Mouse (Mus musculus) T-cell, adult 2 months (primary cell): ENCODE results near the gene Prlhr.

Source experiments
- DNase-seq: peaks from one replicate; pipeline ENCODE4 v3.0.0; 2022; ENCODE audit warnings: low spot score

The Prlhr gene

GRCm38 (mm10) chr19:60432347-60433129 is 35.6 kb downstream of the Prlhr start:
- DNase-seq, result no peak

- no peak for DNase-seq
These were observed 50.5 kb downstream of the Prlhr start for GRCm38 (mm10) chr19:60417611-60418010.
